Mouse (Mus musculus): ENCODE measurements around the gene Bend3.

Gene Bend3

DNA sequence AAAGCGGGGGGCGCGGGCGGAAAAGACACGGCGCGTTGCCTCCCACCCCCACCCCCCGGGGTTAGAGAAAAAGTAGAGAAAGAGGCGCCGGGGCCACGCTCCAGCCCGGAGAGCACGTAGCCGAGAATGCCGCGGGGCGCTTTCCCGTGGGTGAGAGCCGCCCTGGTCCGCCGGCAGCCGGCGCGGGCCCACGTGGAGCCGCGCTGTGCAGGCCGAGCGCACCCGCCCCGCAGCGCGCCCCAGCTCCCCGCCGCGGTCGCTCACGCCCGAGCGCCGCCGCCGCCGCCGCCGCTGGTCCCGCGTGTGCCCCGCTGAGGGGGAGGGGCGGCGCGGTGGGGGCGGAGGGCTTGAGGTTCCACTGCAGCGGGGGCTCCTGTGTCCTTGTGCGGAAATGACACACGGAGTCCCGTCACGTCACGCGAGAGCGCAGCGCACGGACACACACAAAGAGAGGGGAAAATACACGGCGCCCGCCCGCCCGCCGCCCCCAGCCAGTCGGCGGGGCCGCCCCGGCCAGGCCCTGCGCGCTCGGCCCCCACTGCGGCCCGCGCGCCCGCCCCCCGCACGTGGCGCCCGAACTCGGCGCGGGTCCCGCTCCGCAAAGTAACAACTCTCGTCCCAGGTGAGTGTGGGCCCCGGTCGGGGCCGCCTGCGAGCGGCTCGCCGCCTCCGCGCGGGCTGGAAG is at the start of gene Bend3:
Gene Bend3, plus strand, starts transcription at position 81 of the 685 bp plus-strand sequence.
- DNase-seq (ENCODE audit: low read depth), result no peak

DNA sequence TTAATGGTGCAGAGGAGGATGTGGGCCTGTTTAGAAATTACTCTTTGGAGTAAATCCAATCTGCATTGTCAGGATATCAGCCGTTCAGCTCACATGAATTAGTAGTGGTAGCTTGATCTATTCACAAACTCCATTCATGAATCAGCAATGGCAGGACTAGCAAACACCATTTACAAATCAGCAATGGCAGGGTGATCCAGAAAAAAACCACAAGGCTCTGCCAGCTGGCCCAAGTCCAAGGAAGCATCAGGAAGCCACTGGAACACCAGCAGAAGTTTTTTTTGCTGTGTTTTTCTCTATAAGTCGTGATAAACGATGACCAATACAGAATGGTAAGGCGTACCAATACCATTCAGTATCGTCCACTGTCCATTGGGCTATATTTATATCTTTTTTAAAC is 48.0 kb upstream of the Bend3 start:
- DNase-seq (ENCODE audit: low read depth), result no peak

DNA sequence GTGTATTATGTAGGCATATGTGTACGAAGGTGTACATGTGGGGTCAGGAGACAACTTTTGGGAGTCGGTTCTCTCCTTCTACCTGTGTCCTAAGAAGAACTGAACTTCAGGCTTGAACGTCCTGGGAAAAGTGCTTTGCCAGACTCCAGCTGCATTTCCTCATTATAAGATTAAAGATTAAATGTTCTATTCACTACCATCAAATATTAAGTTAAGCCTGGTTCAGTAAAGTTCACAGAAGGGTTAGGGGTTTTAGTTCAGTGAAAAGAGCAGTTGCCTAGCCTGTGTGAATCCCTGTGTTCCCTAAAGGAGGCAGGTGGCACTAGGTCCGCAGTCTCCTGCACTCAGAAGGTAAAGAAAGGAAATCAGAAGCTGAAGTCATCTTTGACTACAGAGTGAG is 44.3 kb upstream of the Bend3 start:
- no peak for DNase-seq (ENCODE audit: low read depth)

DNA sequence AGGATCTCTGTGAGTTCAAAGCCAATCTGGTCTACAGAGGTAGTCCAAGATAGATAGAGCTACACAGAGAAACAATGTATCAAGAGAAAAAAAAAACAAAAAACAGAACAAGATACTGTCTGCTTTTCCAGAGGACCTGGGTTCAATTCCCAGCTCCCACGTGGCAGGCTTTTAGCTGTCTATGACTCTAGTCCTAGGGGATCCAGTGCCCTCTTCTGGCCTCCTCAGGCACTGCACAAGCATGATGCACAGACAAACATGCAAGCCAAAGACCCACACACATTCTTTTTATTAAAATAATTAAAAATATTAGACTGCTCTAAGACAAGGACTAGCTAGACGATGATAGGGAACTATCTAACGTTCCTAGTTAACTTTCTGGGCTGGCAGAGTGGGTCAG is 42.9 kb upstream of the Bend3 start:
- DNase-seq (ENCODE audit: low read depth), result no peak

DNA sequence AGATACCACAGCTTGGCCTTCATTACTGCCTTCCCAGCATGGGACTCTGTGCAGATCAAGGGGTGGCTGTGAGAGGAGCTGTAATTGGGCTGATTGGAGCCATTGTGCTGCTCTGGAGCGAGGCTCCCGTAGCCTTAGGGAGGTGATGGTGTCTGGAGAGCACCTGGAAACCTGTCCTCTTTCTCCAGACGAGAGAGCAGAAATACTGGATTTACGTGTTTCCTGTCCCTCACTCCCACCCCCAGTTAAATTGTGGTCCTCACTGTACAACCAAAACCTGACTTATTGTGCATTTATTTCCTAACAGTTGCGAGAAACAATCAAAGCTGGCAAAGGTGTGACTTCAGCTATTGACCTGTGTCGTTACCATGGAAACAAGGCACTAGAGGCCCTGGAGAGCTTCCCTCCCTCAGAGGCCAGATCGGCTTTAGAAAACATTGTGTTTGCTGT is 39.1 kb upstream of the Bend3 start:
- no peak for DNase-seq (ENCODE audit: low read depth)

DNA sequence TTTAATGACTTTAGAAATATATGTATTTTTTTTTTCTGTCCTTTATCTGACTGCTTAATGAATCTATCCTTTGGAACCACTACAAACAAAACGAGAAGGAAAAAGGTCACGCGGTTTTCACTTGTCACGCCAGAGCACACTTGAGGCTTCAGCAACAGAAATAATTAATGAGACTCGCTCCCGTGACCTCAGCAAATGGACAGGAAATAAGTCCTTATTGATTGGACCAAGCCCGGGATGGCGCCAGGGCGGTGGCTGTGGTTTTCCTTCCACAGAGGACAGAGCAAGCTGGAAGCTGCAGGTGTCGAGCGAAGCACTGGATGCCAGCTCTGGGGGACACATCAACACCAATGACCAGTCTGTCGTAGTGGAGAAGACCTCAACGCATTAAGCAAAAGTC is 38.6 kb upstream of the Bend3 start:
- no peak for DNase-seq (ENCODE audit: low read depth)

DNA sequence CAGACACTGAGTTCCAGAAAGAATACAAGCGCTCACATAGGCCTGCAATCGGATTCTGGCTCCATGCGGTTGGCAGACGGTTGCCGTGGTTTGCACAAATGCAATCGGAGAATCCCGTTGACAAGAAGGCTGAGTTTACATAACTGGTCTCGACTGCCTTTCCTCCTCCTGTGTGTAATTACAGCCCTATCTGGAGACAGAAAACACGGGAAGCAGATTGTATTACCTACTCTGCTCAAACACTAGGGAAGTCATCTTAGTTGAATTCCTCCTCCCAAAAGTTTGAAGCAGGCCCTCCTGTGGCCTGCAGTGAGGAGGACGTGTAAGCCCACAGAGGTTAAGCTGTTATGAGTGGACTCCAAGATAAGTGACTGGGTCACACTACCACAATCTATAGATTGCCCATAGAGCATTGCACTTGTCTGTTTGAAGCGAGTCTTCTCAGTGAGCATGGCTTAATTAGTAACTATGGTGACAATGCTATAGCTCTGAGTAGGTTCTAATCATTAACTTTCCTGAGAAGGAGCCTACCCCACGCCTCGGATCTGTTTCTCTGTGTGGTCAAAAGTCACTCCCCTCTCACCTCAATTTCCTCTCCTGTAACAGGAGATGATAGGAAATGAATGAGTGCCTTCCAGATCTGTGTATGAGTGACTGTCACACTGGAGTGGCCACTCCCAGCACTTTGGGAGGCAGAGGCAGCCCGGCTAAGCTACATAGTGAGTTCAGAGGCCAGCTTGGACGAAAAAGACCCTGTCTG is 37.5 kb upstream of the Bend3 start:
- no peak for DNase-seq (ENCODE audit: low read depth)

DNA sequence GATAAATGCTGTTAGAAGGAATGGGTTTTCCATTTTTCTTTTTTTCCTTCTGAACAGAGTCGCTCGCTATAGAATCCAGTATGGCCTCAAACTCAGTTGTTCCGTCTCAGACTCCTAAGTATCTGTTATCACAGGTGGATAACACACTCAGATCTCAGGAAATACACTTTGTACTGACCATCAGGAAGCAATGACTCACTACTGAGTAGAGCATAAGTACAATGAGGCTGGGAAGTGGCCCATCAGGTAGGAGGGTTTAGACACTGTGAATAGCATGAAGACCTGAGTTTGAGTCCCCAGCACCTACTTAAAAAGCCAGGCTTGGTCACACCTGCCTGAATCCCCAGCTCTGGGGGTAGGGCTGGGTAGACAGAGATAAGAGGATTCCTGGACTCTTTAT is 30.0 kb upstream of the Bend3 start:
- DNase-seq (ENCODE audit: low read depth), result no peak

DNA sequence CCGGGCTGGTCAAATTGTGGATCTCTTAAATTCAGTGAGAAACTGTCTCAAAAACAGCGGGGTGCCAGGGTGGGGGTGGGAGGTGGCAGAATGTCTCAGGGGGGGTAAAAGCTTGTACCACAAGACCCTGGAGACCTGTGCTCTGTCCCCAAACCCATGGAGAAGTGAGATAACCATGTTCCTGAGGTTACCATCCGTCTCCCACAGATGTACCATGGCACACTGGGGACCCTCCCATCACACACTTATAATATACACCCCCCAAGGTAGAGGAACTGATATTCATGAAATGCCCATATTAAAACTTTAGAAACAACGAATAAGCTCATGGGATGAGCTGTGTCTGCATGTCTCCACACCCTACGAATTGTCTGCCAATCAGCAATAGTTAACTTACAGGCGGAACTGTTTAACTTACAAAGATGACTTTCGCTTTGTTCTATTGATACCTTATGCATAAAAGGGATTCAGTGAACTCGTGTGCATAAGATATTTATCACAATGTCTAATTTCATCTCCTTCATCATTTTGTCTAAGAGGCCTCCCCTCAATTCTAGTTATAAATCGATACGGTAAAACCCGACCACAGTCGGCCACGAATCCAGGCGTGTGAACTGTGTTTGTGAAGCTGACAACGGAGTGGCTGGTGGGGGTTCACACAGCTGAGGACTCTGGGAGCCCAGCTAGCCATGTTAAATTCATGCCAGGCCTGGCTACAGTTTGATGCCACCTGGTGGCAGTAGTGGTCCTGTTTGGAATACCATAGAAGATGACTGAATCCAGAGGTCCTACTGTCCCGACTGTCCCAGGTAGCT is 26.6 kb upstream of the Bend3 start:
- peak; percentile 31 for DNase-seq (ENCODE audit: low read depth)

DNA sequence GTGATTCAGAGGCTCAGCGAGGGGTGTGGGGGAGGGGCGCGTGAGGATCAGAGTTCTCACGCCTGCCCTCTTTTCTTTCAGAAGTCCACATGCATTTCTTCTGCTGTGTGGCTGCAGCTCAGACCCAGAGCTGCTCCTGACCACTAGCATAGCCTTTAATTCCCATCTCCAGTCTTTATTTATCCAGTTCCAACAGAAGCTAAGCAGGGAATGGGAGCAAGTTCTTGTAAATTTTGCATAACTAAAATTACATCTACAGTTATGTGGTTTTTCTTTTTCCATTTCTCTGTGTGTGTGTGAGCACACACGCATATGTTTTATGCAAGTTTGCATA is 26.0 kb upstream of the Bend3 start:
- no peak for DNase-seq (ENCODE audit: low read depth)

DNA sequence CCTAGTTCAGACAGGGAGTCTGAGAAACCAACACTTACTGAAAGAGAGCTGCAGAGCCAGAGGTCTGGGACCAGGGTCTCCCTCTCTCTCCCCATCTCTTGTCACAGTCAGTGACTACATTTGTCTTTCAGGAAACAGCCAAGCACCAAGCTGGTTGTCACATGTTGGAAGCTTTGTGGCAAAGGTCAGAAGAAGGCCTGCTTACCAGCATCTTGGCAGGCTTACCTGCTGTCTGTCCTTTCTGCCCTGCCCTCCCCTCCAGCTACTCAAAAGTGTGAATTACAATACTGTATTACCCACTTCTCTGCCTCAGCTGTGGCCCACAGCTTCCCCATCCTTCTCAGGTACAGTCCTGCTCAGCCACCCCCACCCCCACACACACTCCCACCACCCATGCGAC is 24.4 kb upstream of the Bend3 start:
- no peak for DNase-seq (ENCODE audit: low read depth)

DNA sequence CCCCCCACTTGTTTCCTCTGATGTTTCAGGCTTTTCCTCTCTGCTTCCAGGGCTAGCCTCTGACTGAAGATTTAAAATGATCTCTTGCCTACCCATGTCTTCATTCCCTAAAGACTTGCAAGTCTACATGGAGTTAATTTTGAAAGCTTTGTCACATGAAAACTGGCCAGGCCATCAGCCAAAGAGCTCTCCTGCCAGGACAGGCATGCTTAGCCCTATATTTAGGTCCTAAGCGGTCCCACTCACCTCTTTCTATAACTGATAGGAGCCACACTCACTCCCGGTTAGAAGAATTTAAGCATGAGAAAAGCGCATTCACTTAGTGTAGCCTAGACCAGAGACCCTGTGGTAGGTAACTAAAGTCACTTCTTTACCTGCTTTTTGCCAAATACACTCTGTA is 24.0 kb upstream of the Bend3 start:
- no peak for DNase-seq (ENCODE audit: low read depth)

DNA sequence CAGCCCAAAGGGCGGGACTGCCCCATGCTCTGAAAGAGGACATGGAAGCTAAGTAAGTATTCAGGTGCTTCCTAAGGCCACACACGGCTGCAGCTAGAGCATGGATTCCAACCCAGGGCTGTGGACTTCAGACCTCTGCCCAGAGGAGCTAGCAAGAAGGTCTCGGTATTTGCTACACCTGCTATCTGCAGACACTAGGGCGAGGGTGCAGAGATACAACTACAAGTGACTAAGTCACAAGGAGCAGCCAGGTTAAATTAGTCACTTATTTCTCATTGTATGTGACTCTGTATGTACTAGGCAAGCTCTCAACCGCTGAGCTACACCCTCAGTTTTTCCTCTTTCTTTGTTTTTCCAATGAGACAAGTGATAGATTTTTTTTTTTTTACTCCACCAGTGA is 15.8 kb upstream of the Bend3 start:
- no peak for DNase-seq (ENCODE audit: low read depth)

DNA sequence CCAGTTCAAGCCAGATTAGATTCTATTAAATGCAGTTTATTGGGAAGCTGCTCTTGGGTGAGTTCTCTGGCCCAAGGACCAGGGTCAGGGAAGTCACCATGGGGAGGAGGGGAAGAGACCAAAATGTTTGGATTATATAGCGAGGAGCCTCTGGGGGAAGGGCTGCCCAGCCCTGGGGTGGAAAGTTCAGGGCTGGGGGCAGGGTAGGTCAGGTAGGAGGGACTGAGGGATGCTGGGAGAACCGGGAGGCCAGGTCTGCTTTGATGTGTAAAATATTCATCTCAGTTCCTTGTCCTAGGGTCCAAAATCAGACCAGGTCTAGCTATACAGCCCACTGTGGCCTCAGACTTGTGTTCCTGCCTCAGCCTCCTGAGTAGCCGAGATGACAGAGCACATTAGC is 15.4 kb upstream of the Bend3 start:
- DNase-seq (ENCODE audit: low read depth), result no peak

DNA sequence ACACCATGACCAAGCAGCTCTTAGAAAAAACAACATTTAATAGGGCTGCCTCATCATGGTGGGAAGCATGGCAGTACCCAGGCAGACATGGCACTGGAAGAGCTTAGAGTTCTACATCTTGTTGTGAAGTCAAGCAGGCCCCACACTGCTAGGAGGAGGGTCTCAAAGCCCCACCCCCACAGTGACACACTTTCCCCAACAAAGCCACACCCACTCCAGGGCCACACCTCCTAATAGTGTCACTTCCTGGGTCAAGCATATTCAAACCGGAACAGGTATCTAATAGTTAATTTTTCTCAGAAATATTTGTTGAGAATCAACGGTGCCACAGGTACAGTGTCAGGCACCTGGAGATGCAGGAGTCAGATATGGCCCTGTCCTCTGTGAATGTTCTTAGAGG is 12.4 kb upstream of the Bend3 start:
- no peak for DNase-seq (ENCODE audit: low read depth)

DNA sequence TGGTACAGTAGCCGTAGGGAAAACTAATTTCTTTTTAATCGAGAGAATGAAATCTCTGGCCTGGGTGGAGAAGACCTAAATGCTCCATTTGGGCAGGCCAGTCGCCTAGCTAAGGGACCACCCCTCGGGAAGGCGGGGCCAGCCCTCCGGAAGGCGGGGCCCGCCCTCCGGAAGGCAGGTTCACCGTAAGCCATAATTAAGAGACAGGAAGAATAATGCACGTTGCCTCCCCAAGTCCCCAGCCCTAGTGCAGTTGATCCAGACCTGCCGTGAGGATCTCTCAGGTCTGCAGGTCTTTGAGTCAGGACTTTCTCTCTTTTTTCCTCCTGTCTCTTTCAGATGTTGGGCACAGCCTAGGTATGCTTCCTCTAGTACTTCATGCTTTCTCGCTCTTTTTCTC is 11.0 kb upstream of the Bend3 start:
- DNase-seq (ENCODE audit: low read depth), result no peak

DNA sequence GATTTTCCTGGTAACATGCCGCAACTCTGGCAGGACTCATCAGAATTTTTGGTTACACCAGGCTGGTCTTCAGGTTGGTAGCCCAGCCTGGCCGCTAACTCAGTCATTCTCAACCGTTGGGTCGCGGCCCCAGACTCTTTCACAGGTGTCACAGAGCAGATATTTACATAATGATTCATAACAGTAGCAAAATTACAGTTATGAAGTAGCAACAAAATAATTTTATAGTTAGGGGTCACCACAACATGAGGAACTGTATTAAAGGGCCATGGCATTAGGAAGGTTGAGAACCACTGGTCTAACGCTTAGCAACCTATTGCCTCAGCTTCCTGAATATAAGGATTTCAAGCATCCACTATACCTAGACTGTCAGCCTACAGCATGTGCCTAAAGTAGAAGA is 10.3 kb upstream of the Bend3 start:
- no peak for DNase-seq (ENCODE audit: low read depth)

DNA sequence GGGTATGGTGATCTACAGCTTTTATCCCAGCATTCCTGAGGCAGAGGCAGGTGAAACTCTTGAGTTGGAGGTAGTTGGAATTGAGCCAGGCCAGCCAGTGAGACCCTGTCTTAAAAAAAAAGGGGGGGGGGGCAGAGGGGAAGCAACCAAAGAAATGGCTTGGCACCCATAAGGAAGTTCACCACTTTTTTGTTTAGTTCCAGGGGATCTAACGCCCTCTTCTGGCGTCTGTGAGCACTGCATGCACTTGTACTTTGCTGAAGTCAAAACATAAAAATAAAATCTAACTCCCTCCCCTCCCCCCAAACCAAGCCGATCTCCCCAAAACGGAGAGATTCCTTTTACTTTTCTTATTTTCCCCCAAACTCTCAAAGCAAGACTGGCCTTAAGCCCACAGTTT is 3.3 kb upstream of the Bend3 start:
- no peak for DNase-seq (ENCODE audit: low read depth)

DNA sequence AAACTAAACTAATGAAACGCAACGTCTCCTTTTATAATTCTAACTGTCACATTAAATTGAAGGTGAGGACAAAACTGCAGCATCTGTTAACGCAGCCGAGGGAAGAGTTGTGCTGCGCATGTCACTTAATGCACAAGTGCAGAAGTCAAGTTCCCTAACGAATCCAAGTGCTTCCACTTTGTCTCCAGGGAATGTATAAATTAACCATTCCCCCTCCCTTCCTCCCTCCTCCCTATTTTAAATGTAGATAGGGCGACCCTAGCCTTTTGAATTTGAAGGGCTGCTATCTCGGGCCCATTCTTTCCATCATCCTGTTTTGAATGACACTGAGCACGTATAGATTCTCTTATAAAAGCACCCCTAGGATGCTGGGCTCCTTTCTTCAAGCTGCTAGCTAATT is 1.2 kb upstream of the Bend3 start:
- DNase-seq (ENCODE audit: low read depth), result no peak

DNA sequence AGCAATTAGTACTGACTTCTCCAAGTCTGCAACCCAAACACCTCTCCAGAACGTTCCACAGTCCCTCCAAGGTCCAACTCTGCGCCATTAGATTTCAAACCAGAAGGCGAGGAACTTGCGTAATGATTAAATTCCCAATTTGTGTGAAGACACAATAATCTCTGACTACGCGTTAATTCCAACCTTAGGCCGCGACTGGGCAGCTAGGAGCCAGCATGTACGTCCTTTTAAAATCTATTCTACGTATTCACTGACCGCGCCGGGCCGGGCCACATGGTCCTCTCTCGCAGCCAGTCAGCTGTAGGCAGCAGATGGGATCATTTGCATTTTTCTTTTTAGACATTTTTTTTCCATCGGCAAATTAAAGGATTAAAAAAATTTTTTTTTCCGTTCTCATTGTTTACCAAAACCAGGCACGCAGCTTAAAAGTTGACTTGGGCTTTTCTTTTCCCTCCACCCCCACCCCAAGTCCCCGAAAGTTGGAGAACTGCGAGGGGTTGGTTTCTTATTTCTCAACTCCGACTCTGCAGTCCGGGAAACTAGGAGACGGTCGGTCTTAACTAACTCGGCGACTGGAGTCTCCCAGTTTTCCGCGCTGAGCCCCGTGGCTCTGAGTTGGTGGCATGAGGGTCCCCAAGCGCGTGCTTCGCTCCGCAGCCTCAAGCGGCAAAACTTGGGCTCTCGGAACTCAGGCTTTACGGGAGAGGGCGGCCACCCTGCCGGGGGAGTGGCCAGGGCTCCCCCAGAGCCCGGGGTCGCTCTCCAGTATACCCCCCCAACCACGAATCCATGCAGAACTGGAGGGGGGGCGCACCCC is 558 bp upstream of the Bend3 start:
- DNase-seq (ENCODE audit: low read depth), result no peak

DNA sequence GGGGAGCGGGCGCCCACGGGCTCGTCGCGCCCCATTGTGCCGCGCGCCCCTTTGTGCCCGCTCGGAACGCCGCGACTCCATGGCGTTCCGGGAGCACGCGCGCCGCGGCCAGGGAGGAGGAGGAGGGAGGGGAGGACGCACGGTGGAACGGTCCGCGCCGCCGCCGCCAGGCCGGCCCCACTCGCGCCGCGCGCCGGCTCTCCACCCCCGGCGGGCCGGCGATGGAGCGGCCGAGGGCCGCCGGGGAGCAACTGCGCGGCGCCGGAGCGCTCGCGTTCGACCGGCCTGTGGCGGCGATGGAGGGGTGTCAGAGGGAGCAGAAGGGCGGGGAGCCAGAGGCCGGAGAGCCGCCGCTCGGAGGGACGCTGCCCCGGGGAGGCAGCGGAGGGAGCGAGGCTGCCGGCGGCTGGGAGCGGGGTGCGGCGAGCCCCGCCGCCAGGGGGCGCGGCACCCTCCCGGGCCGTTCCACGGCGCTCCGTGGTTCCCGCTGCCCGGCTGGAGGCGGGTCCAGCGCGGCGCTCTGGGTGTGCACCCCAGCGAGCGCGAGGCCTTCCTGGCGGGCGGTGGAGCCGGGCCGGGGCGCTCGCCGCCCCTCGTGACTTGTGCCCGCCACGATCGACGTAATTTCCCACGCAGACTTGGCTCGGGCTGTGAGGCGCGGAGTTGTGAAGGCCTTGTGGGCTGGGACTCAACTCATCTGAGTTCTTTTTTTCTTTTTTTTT is 966 bp downstream of the Bend3 start:
- DNase-seq (ENCODE audit: low read depth), result peak; percentile 72

All from fibroblast of lung, adult 2 months (primary cell).